Mouse (Mus musculus): ENCODE measurements at regions not wholly inside any gene's neighbourhood (a gene's known extent, or its start where the extent isn't known, plus 50 kb on each side); places are given as distances from the start of the nearest gene placed in this dataset.

DNA sequence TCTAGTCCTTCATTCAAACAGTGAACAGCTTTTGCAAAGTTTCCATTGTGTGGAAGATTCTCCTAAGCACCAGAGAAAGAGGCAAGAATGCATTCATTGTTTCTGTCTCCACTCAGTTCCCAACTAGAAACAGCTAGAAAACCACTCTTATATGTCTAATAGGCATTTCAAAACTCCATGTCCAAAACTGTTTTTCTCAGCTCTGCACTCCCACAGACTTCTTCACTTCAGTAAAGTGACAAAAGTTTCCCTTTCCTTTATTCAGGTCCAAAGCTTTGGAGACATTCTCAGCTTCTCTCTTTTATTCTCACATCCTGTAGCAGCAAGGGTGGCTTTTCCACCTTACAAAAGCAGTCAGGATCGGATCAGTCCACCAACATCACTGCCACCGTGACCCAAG is 166.0 kb downstream of the Mreg start:
- DNase-seq (ENCODE audit: low read depth, low spot score), result no peak

DNA sequence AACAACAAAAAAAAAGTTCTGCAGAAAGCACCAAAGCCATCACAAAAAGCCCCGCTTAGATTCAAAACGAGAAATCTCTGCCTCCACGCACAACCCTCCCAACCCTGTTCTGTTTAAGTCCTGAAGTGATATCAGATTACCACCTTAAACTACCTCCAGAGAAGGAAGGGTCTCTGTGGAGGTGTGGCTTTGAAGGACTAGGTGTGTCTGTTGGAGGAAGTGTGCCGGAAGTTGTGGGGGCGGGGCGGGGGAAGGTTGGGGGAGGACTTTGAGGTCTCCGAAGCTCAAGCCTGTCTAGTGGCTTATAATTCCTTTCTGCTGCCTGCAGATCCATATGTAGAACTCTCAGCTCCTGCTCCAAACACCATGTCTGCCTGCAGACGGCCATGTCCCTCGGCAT is 173.6 kb downstream of the Mreg start:
- DNase-seq (ENCODE audit: low read depth, low spot score), result no peak

DNA sequence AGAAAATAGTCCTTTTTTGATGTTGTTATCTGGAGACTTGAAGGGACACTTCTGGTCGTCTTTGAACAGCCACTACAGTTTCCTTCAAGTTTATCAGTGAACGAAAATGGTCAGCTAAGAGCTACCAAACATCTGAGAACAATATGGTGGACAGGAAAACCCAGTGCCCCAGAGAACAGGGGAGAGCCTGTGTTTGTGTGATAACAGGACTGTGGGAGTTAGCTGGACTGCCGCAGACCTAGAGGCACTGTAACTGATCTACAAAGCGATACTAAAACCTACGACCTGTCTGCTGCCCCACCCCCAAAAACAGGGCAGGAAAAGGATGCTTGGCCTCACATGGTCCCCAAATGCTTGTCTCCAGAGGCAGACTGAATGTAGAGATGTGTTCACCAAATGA is 175.5 kb downstream of the Mreg start:
- no peak for DNase-seq (ENCODE audit: low read depth, low spot score)

GRCm38 (mm10) chr1:72036141-72036540 is 176.0 kb downstream of the Mreg start:
- no peak for DNase-seq (ENCODE audit: low read depth, low spot score)

DNA sequence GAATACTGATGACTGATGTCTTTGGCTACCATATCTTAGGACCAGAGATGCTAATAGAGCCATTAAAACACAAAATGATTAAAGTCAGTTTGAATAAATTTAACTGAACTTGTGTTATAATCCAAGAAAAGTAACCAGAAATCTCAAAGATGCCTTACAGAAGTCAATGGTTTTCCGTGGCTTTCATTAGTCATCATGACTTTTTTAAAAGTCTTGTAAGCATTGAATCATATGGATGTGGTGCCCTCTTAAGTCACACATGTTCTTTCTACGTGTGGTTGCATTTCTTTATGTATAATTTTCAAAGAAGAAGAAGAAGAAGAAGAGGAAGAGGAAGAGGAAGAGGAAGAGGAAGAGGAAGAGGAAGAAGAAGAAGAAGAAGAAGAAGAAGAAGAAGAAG is 178.2 kb downstream of the Mreg start:
- DNase-seq (ENCODE audit: low read depth, low spot score), result no peak

GRCm38 (mm10) chr1:72032214-72032613 is 179.9 kb downstream of the Mreg start:
- no peak for DNase-seq (ENCODE audit: low read depth, low spot score)

GRCm38 (mm10) chr1:72030763-72031405 is 181.2 kb downstream of the Mreg start:
- DNase-seq (ENCODE audit: low read depth, low spot score), result no peak

DNA sequence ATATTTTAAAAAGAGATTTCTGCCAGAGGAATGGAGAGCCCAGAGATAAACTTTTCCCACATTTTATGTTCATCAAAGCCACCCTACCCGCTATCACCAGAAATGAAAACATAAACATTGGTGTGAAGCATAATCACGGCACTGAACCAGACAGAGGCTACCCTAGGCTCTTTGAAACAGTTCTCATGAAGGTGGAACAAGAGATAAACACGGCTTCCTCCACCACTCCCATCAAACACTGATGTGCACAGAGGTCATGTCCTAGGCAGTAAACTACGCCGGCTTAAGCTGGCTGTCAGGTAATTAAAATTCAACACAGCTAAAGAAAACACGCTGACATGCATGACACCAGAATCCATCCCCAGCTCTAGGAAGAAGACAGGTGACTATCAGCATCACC is 182.5 kb downstream of the Mreg start:
- DNase-seq (ENCODE audit: low read depth, low spot score), result no peak

- no peak for DNase-seq (ENCODE audit: low read depth, low spot score)
These were observed 185.2 kb downstream of the Mreg start for GRCm38 (mm10) chr1:72026861-72027260.

DNA sequence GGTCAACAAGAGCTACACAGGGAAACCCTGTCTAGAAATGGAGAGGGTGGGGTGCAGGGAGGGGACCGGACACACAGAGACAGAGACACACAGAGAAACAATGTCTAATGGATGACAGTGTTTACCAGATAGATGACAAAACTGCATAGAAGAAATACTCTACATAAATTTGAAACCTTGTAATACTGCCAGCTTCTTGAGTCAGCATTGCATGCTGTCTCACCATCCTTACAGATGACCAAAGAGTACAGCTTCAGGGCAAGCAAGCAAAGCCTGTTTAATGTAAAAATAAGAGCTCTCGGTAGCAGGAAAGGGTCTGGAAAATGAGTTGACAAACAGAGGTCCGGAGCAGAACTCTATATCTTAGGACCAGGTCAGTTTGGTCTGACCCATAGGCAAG is 189.5 kb downstream of the Mreg start:
- DNase-seq (ENCODE audit: low read depth, low spot score), result no peak

DNA sequence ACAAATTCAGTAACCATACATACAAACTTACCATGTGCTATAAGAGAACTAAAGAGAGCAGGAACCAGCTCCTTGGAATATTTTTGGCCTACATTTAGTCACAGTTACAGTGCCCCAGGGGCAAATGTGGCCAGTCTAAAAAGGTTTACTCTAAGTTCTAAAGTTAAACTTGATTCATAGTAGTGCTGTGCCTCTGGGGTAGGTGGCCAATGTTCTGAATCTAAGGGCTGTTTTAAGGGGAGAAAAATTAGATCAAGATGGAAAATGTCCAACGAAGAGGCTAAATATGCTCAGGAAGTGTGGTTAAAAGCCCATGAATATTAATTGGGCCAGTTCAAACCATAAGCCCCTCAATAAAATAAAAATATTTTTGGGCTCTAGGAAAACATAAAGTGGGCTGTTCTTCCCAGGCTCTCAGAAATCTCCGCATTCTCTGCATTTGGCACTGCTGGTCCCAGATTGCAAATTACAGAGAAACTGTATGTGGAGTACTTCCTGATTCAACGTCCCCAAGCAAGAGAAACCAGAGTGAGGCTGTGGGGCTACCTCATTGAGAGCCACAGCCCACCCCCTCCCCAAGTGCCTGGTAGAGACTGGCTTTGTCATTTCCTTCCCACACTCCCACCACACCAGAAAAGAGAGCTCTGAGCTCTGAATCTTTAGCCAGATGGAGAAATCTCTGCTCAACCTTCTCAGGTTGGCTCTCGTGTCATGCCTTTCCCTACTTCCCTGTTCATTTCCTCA is 193.5 kb downstream of the Mreg start:
- no peak for DNase-seq (ENCODE audit: low read depth, low spot score)

GRCm38 (mm10) chr1:72017814-72018478 is 194.2 kb downstream of the Mreg start:
- DNase-seq (ENCODE audit: low read depth, low spot score), result no peak

- no peak for DNase-seq (ENCODE audit: low read depth, low spot score)
These were observed 196.6 kb downstream of the Mreg start for GRCm38 (mm10) chr1:72015471-72015870.

GRCm38 (mm10) chr1:72014580-72014979 is 197.5 kb downstream of the Mreg start:
- DNase-seq (ENCODE audit: low read depth, low spot score), result no peak

- no peak for DNase-seq (ENCODE audit: low read depth, low spot score)
These were observed 198.2 kb downstream of the Mreg start for GRCm38 (mm10) chr1:72013863-72014262.

DNA sequence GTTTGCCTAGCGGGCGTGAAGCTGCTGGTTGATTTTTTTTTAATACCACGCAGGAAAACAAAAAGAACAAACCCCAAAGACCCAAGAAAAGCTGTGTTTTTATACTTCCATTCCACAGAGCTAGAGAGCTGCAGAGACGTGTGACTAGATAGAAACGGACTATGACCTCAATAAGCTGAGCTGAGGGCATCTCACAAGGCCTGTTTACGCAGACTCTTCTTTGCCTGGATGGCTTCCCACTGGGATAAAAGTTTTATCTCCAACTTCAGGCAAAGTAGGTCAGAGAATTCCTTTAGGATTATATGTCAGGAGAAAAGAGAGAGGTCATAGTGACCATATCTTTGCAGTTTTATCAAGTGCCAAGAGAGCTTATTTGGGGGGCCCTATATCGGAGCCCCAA is 199.4 kb downstream of the Mreg start:
- no peak for DNase-seq (ENCODE audit: low read depth, low spot score)

GRCm38 (mm10) chr1:72009270-72009928 is 202.7 kb downstream of the Mreg start:
- DNase-seq (ENCODE audit: low read depth, low spot score), result no peak

- DNase-seq (ENCODE audit: low read depth, low spot score), result no peak
These were observed 205.3 kb downstream of the Mreg start for GRCm38 (mm10) chr1:72006696-72007291.

DNA sequence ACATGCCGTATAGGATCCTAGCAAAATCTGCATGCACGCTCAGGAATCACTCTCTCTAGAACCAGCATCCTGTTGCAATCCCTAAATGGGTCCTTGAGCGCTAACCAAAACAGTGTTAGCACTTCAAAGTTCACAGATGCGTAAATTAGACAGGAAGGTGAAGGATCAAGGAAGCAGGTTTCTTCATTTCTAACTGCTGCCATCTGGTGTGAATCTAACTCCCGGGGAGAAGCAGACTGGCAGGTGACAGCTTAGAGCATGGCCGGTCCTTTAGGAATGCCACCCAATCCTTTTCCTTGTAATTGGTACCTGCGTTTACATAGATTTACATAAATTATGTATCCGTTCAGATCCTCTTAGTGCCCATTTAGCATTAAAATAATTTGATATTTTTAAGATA is 206.2 kb downstream of the Mreg start:
- DNase-seq (ENCODE audit: low read depth, low spot score), result no peak

- no peak for DNase-seq (ENCODE audit: low read depth, low spot score)
These were observed 206.6 kb downstream of the Mreg start for GRCm38 (mm10) chr1:72005550-72005949.

- DNase-seq (ENCODE audit: low read depth, low spot score), result no peak
These were observed 208.5 kb downstream of the Mreg start for GRCm38 (mm10) chr1:72003424-72004278.
